Mouse (Mus musculus): ENCODE data around the gene Mycbpap. TPM values are rescaled to one million over a fixed set of nuclear protein-coding genes. Genes with fewer than 3 reads are reported as not detected.

Gene Mycbpap
- polyA plus RNA-seq, 1 experiment from 2014 or later = 5.0 TPM

- no peaks in the 10 kb centered on the region for H3K9me3 ChIP-seq (replicated peaks)
- peaks cover 14% of the 10 kb centered on the region for H3K36me3 ChIP-seq
- WGBS = 3% methylated on average over 17 of the region's 17 CpGs
- peak overlapping the region; percentile 94 for H3K27ac ChIP-seq
- H3K4me3 ChIP-seq = peak overlapping the region; percentile 89
- peak; percentile 54 for DNase-seq (ENCODE audit: low spot score)
- peaks cover 98% of the 10 kb centered on the region for H3K4me1 ChIP-seq
- peaks cover 34% of the 10 kb centered on the region for H3K27me3 ChIP-seq (ENCODE audit: low read depth, poor library complexity, severe bottlenecking)
Observed at GRCm38 (mm10) chr11:94471740-94472584, 49.6 kb downstream of the Mycbpap start.

- Histone ChIP-seq H3K9me3 (replicated peaks) (no peaks in the 10 kb centered on the region), H3K4me1 (peaks cover 99% of the 10 kb centered on the region), H3K36me3 (peaks cover 26% of the 10 kb centered on the region), H3K27ac (peak overlapping the region; percentile 94), H3K27me3 (ENCODE audit: low read depth, poor library complexity, severe bottlenecking) (peaks cover 18% of the 10 kb centered on the region), H3K4me3 (peak overlapping the region; percentile 89)
- WGBS = 15% methylated on average over 6 of the region's 7 CpGs
- DNase-seq (ENCODE audit: low spot score) = peak; percentile 78
Observed at GRCm38 (mm10) chr11:94470391-94470790, 51.2 kb downstream of the Mycbpap start.

GRCm38 (mm10) chr11:94469136-94470064 lies 52.1 kb downstream of the Mycbpap start:
- peak; percentile 51 for DNase-seq (ENCODE audit: low spot score)
- peak overlapping the region; percentile 94 for H3K27ac ChIP-seq
- no peaks in the 10 kb centered on the region for H3K9me3 ChIP-seq (replicated peaks)
- H3K4me3 ChIP-seq = peak overlapping the region; percentile 89; the same call in 1 of the 2 replicates
- peaks cover 26% of the 10 kb centered on the region for H3K36me3 ChIP-seq
- 0 out of 2 replicates have a peak, but pooled peaks cover 9% of the 10 kb centered on the region for H3K27me3 ChIP-seq (ENCODE audit: low read depth, poor library complexity, severe bottlenecking)
- WGBS = 35% methylated on average over 9 of the region's 9 CpGs
- H3K4me1 ChIP-seq = peaks cover 99% of the 10 kb centered on the region

GRCm38 (mm10) chr11:94468582-94469064 lies 52.9 kb downstream of the Mycbpap start:
- H3K27ac ChIP-seq = peak overlapping the region; percentile 94
- no peaks in the 10 kb centered on the region for H3K9me3 ChIP-seq (replicated peaks)
- WGBS = 42% methylated on average over 4 of the region's 4 CpGs
- peaks cover 29% of the 10 kb centered on the region for H3K36me3 ChIP-seq
- DNase-seq (ENCODE audit: low spot score) = peak; percentile 70
- H3K4me1 ChIP-seq = peaks cover 100% of the 10 kb centered on the region
- H3K4me3 ChIP-seq = peak overlapping the region; percentile 89; the same call in 1 of the 2 replicates
- H3K27me3 ChIP-seq (ENCODE audit: low read depth, poor library complexity, severe bottlenecking) = 0 out of 2 replicates have a peak, but pooled peaks cover 9% of the 10 kb centered on the region

- H3K27ac ChIP-seq = no peak overlapping the region
- 0 out of 2 replicates have a peak, but pooled peaks cover 2% of the 10 kb centered on the region for H3K27me3 ChIP-seq (ENCODE audit: low read depth, poor library complexity, severe bottlenecking)
- DNase-seq (ENCODE audit: low spot score) = no peak
- H3K36me3 ChIP-seq = peaks cover 52% of the 10 kb centered on the region
- no peaks in the 10 kb centered on the region for H3K9me3 ChIP-seq (replicated peaks)
- no peak overlapping the region for H3K4me3 ChIP-seq
- H3K4me1 ChIP-seq = peaks cover 78% of the 10 kb centered on the region
- 88% methylated on average over 17 of the region's 17 CpGs for WGBS
Observed at GRCm38 (mm10) chr11:94466333-94466855, 55.1 kb downstream of the Mycbpap start.

- 5% methylated on average over 2 of the region's 2 CpGs for WGBS
- Histone ChIP-seq H3K4me1 (peaks cover 56% of the 10 kb centered on the region), H3K36me3 (peaks cover 74% of the 10 kb centered on the region), H3K27me3 (ENCODE audit: low read depth, poor library complexity, severe bottlenecking) (no peaks in the 10 kb centered on the region), H3K27ac (no peak overlapping the region), H3K4me3 (no peak overlapping the region), H3K9me3 (replicated peaks) (no peaks in the 10 kb centered on the region)
- DNase-seq (ENCODE audit: low spot score) = no peak
Observed at GRCm38 (mm10) chr11:94464170-94464569, 57.4 kb downstream of the Mycbpap start.

GRCm38 (mm10) chr11:94461856-94462255 lies 59.7 kb downstream of the Mycbpap start:
- peaks cover 82% of the 10 kb centered on the region for H3K36me3 ChIP-seq
- no peaks in the 10 kb centered on the region for H3K9me3 ChIP-seq (replicated peaks)
- no peaks in the 10 kb centered on the region for H3K27me3 ChIP-seq (ENCODE audit: low read depth, poor library complexity, severe bottlenecking)
- WGBS = 93% methylated on average over 11 of the region's 11 CpGs
- no peak overlapping the region for H3K4me3 ChIP-seq
- H3K27ac ChIP-seq = no peak overlapping the region
- peaks cover 36% of the 10 kb centered on the region for H3K4me1 ChIP-seq
- DNase-seq (ENCODE audit: low spot score) = no peak

GRCm38 (mm10) chr11:94457001-94457400 lies 64.5 kb downstream of the Mycbpap start:
- Histone ChIP-seq H3K27ac (0 out of 2 replicates have a peak overlapping the region, but pooled peaks have one; percentile 50), H3K9me3 (replicated peaks) (no peaks in the 10 kb centered on the region), H3K27me3 (ENCODE audit: low read depth, poor library complexity, severe bottlenecking) (no peaks in the 10 kb centered on the region), H3K36me3 (peaks cover 89% of the 10 kb centered on the region), H3K4me3 (no peak overlapping the region), H3K4me1 (peaks cover 16% of the 10 kb centered on the region)
- no peak for DNase-seq (ENCODE audit: low spot score)
- 84% methylated on average over 15 of the region's 15 CpGs for WGBS

GRCm38 (mm10) chr11:94456347-94456746 lies 65.2 kb downstream of the Mycbpap start:
- WGBS = 72% methylated on average over 3 of the region's 3 CpGs

GRCm38 (mm10) chr11:94455161-94455820 lies 66.3 kb downstream of the Mycbpap start:
- peaks cover 32% of the 10 kb centered on the region for H3K4me1 ChIP-seq
- H3K9me3 ChIP-seq (replicated peaks) = no peaks in the 10 kb centered on the region
- no peaks in the 10 kb centered on the region for H3K27me3 ChIP-seq (ENCODE audit: low read depth, poor library complexity, severe bottlenecking)
- H3K4me3 ChIP-seq = no peak overlapping the region
- 0 out of 2 replicates have a peak overlapping the region, but pooled peaks have one; percentile 54 for H3K27ac ChIP-seq
- no peak for DNase-seq (ENCODE audit: low spot score)
- peaks cover 88% of the 10 kb centered on the region for H3K36me3 ChIP-seq
- 79% methylated on average over 10 of the region's 10 CpGs for WGBS

More at GRCm38 (mm10) chr11:94456347-94456746, 65.2 kb downstream of the Mycbpap start:
- Histone ChIP-seq H3K4me1 (peaks cover 22% of the 10 kb centered on the region), H3K27ac (no peak overlapping the region), H3K4me3 (no peak overlapping the region), H3K9me3 (replicated peaks) (no peaks in the 10 kb centered on the region), H3K36me3 (peaks cover 89% of the 10 kb centered on the region), H3K27me3 (ENCODE audit: low read depth, poor library complexity, severe bottlenecking) (no peaks in the 10 kb centered on the region)
- no peak for DNase-seq (ENCODE audit: low spot score)

- H3K4me1 ChIP-seq = peaks cover 38% of the 10 kb centered on the region
- no peak overlapping the region for H3K27ac ChIP-seq
- H3K4me3 ChIP-seq = no peak overlapping the region
- WGBS = 64% methylated on average over 5 of the region's 5 CpGs
- peaks cover 88% of the 10 kb centered on the region for H3K36me3 ChIP-seq
- H3K9me3 ChIP-seq (replicated peaks) = no peaks in the 10 kb centered on the region
- no peak for DNase-seq (ENCODE audit: low spot score)
- H3K27me3 ChIP-seq (ENCODE audit: low read depth, poor library complexity, severe bottlenecking) = no peaks in the 10 kb centered on the region
Observed at GRCm38 (mm10) chr11:94454756-94455155, 66.8 kb downstream of the Mycbpap start.

All from limb, embryonic 10.5 days (tissue).